Mouse (Mus musculus) kidney, postnatal 36 days (tissue): ENCODE results near the gene Gm17521.
"Not testable (repeated sequence)": the region's sequence is repeated elsewhere in the genome, so short reads cannot be mapped to it uniquely, and the experiment has no call there.

Experiments used
- DNase-seq, 2 experiments: peaks; one replicate each; pipeline ENCODE4 v3.0.0; 2021 to 2022; ENCODE audit warnings: mixed read lengths in 2 of 2

Gene Gm17521

DNA sequence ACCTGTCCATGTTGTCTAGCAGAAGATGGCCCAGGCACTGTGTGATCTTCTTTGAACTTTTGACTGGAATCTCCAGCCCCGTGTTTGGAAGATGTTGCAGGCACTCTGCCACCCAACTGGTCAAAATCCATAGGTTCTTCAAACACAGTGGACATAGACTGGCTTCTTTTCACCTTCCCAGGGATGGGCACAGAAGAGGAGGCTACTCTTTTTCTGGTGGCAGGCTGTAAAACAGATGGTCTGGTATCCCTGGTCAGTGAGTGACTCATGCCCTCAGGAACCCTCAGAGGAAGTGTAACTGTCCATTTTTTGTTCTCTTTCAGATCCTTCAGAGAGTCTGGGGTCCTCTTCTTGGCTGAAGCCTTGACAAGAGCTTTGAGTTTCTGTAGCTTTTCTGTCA lies at the start of gene Gm17521:
Gene Gm17521 (minus strand): TSS at position 101 of the 400 bp plus-strand sequence.
- DNase-seq = not testable (repeated sequence)

DNA sequence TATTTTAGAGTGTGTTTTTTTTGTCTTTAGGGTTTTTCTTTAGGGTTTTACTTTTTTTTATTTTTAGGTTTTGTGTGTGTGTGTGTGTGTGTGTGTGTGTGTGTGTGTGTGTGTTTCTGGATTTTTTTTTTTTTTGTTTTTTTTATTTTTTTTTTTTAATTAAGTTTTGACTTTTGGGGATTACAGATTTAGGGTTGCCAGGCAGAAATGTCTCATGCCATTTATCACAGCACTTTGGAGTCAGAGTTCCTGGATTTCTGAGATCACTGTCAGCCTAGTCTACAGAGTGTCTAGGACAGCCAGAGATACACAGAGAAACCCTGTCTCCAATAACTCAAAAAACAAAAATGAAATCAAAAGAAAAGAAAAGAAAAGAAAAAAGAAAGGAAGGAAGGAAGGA lies 14.5 kb upstream of the Gm17521 start:
- no peak for DNase-seq

DNA sequence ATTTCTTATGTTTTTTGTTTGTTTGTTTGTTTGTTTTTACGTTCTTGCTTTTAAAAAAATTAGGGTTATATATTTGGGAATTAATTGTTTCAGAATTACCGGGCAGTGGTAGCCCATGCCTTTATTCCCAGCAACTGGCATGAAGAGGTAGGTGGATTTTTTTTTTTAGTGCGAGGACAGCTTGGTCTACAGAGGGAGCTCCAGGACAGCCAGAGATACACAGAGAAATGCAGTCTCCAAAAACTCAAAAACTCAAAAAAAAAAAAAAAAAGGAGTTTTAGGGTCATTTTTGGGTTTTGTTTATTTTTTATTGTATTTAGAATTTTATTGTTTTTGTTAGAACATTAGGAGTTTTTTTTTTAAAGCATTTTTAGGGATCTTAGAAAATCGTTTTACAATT lies 14.0 kb upstream of the Gm17521 start:
- DNase-seq = no peak
